Mouse (Mus musculus): ENCODE data around the gene Greb1. TPM values are rescaled to one million over a fixed set of nuclear protein-coding genes. Genes with fewer than 3 reads are reported as not detected.

The Greb1 gene
- polyA plus RNA-seq, 1 experiment, result 3.1 TPM

DNA sequence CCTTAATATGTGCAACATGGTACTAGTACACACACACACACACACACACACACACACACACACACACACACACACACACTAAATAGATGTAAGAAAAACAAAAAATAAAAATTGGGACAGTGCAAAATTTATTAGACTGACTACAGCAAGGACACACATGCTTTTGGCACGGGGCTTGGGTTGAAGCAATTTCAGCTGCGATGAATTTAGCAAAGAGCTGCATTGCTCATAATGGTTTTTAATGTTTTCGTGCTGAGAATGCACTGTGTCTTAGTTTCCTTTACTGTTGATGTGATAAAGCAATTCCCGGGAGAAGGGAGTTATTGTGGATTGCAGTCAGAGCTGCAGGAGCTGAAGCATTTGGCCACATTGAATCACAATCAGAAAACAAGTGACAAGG, 37.1 kb upstream of the Greb1 start:
- Histone ChIP-seq H3K4me1 (ENCODE audit: control insufficient read depth, insufficient read depth, low read length) (no peaks in the 10 kb centered on the region), H3K4me3 (ENCODE audit: control insufficient read depth, low read depth, low read length) (no peak overlapping the region), H3K27ac (ENCODE audit: control insufficient read depth, insufficient read depth, low read depth, low read length) (no peak overlapping the region), H3K27me3 (ENCODE audit: control insufficient read depth, insufficient read depth, low read length) (no peaks in the 10 kb centered on the region), H3K36me3 (ENCODE audit: control insufficient read depth, insufficient read depth, low read length) (no peaks in the 10 kb centered on the region)
- TF ChIP-seq CTCF (IDR thresholded peaks at IDR 0.05; ENCODE audit: control insufficient read depth, insufficient read depth, insufficient replicate concordance, low read depth, low read length) (no peak), POLR2A (IDR thresholded peaks at IDR 0.05; ENCODE audit: control insufficient read depth, low read depth, low read length) (no peak)

DNA sequence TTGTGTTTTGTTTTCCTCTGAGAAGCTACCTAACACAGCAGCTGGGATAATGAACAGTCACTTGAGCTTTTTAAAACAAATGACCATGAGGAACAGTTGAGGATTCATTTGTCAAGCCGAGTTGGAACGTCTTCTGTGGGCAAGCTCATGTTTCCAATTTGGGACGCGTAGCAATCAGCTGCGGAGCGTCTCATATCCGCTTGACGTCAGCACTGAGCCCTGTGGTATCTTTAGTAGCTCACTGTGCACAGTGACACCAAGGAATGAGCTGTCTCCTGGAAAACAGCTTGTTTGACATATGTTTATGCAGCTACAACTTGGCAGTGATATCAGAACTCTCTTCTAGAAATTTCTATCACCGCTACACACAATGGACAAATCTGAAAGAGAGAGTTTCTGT, 35.5 kb upstream of the Greb1 start:
- H3K27me3 ChIP-seq (ENCODE audit: control insufficient read depth, insufficient read depth, low read length), result no peaks in the 10 kb centered on the region
- no peak overlapping the region for H3K4me3 ChIP-seq (ENCODE audit: control insufficient read depth, low read depth, low read length)
- TF ChIP-seq CTCF (IDR thresholded peaks at IDR 0.05; ENCODE audit: control insufficient read depth, insufficient read depth, insufficient replicate concordance, low read depth, low read length), result no peak
- TF ChIP-seq POLR2A (IDR thresholded peaks at IDR 0.05; ENCODE audit: control insufficient read depth, low read depth, low read length), result no peak

DNA sequence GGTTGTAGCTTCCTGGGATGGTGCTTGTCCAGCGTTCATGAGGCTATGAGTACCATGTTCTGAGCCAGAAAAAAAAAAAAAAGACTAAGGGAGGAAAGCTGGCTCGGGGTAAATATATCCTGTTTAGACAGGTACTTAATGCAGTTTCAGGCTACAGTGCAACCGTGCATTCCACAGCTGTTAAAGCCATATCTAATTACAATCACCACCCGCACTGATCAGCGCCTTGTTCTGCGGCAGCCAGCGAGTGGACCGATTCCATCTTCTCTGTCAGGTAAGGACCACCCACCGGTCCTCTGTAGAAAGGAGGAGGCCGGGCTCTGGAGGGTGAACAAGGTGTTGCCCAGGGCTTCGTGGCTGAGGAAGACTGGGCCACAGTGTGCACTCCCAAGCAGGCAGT, 34.0 kb upstream of the Greb1 start:
- Histone ChIP-seq H3K4me1 (ENCODE audit: control insufficient read depth, insufficient read depth, low read length) (no peaks in the 10 kb centered on the region), H3K27me3 (ENCODE audit: control insufficient read depth, insufficient read depth, low read length) (no peaks in the 10 kb centered on the region), H3K36me3 (ENCODE audit: control insufficient read depth, insufficient read depth, low read length) (no peaks in the 10 kb centered on the region), H3K27ac (ENCODE audit: control insufficient read depth, insufficient read depth, low read depth, low read length) (no peak overlapping the region), H3K4me3 (ENCODE audit: control insufficient read depth, low read depth, low read length) (no peak overlapping the region)
- TF ChIP-seq POLR2A (IDR thresholded peaks at IDR 0.05; ENCODE audit: control insufficient read depth, low read depth, low read length), result no peak
- TF ChIP-seq CTCF (IDR thresholded peaks at IDR 0.05; ENCODE audit: control insufficient read depth, insufficient read depth, insufficient replicate concordance, low read depth, low read length), result no peak

More for the DNA sequence above, 35.5 kb upstream of the Greb1 start:
- H3K4me1 ChIP-seq (ENCODE audit: control insufficient read depth, insufficient read depth, low read length), result no peaks in the 10 kb centered on the region
- no peaks in the 10 kb centered on the region for H3K36me3 ChIP-seq (ENCODE audit: control insufficient read depth, insufficient read depth, low read length)
- H3K27ac ChIP-seq (ENCODE audit: control insufficient read depth, insufficient read depth, low read depth, low read length), result no peak overlapping the region

DNA sequence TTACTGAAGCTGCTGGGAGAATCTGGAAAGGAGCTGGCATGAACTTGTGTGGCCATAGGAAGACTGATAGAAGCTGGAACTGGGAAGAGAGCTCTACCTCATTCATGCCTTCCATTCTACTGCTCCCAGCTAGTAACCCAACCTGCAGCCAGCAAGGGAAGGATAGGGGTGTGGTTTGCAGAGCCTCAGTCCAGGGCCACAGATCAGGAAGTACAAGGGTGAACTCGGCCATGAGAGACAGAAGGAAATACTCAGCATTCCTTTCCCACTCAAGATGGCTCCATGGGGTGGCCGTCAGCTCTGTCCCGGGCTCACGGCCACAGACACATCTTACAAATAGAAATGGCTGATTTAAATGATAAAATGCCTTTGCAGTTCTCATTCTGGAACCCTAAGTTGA, 30.4 kb upstream of the Greb1 start:
- Histone ChIP-seq H3K4me1 (ENCODE audit: control insufficient read depth, insufficient read depth, low read length) (no peaks in the 10 kb centered on the region), H3K27ac (ENCODE audit: control insufficient read depth, insufficient read depth, low read depth, low read length) (no peak overlapping the region), H3K27me3 (ENCODE audit: control insufficient read depth, insufficient read depth, low read length) (no peaks in the 10 kb centered on the region), H3K4me3 (ENCODE audit: control insufficient read depth, low read depth, low read length) (no peak overlapping the region), H3K36me3 (ENCODE audit: control insufficient read depth, insufficient read depth, low read length) (no peaks in the 10 kb centered on the region)
- no peak for TF ChIP-seq POLR2A (IDR thresholded peaks at IDR 0.05; ENCODE audit: control insufficient read depth, low read depth, low read length)
- TF ChIP-seq CTCF (IDR thresholded peaks at IDR 0.05; ENCODE audit: control insufficient read depth, insufficient read depth, insufficient replicate concordance, low read depth, low read length), result no peak

DNA sequence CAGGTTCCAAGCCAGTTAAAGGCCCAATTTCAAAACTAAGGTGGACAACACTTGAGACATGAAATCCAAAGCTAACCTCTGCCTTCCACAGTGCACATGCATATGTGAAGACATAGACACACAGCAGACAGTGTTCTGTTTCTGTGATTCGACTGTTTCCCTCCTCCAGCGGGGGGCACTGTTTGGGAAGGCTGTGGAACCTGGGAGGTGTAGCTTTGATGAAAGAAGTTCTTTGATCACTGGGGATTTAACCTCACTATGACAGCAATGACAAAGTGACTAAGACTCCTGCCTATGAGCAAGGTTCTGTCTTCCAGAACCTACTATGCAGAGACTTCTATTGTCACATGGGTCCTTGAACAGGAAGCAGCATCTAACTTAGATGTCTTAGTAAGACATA, 29.1 kb upstream of the Greb1 start:
- no peaks in the 10 kb centered on the region for H3K36me3 ChIP-seq (ENCODE audit: control insufficient read depth, insufficient read depth, low read length)
- H3K4me3 ChIP-seq (ENCODE audit: control insufficient read depth, low read depth, low read length), result no peak overlapping the region
- TF ChIP-seq POLR2A (IDR thresholded peaks at IDR 0.05; ENCODE audit: control insufficient read depth, low read depth, low read length) (no peak), CTCF (IDR thresholded peaks at IDR 0.05; ENCODE audit: control insufficient read depth, insufficient read depth, insufficient replicate concordance, low read depth, low read length) (no peak)
- H3K27me3 ChIP-seq (ENCODE audit: control insufficient read depth, insufficient read depth, low read length), result no peaks in the 10 kb centered on the region
- no peaks in the 10 kb centered on the region for H3K4me1 ChIP-seq (ENCODE audit: control insufficient read depth, insufficient read depth, low read length)
- no peak overlapping the region for H3K27ac ChIP-seq (ENCODE audit: control insufficient read depth, insufficient read depth, low read depth, low read length)

DNA sequence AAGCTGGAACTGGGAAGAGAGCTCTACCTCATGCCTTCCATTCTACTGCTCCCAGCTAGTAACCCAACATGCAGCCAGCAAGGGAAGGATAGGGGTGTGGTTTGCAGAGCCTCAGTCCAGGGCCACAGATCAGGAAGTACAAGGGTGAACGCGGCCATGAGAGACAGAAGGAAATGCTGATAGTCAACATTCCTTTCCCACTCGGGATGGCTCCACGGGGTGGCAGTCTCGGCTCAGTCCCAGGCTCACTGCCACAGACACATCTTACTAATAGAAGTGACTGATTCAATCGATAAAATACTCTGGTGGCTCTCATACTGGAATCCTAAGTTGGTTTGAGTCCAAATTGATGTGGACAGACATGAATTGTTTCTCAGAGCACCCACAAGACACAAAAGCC, 27.8 kb upstream of the Greb1 start:
- no peaks in the 10 kb centered on the region for H3K36me3 ChIP-seq (ENCODE audit: control insufficient read depth, insufficient read depth, low read length)
- no peak overlapping the region for H3K27ac ChIP-seq (ENCODE audit: control insufficient read depth, insufficient read depth, low read depth, low read length)
- H3K4me1 ChIP-seq (ENCODE audit: control insufficient read depth, insufficient read depth, low read length), result no peaks in the 10 kb centered on the region
- peak; percentile 44; the same call in 1 of the 2 replicates for TF ChIP-seq CTCF (IDR thresholded peaks at IDR 0.05; ENCODE audit: control insufficient read depth, insufficient read depth, insufficient replicate concordance, low read depth, low read length)
- TF ChIP-seq POLR2A (IDR thresholded peaks at IDR 0.05; ENCODE audit: control insufficient read depth, low read depth, low read length), result no peak
- H3K4me3 ChIP-seq (ENCODE audit: control insufficient read depth, low read depth, low read length), result no peak overlapping the region
- H3K27me3 ChIP-seq (ENCODE audit: control insufficient read depth, insufficient read depth, low read length), result no peaks in the 10 kb centered on the region

DNA sequence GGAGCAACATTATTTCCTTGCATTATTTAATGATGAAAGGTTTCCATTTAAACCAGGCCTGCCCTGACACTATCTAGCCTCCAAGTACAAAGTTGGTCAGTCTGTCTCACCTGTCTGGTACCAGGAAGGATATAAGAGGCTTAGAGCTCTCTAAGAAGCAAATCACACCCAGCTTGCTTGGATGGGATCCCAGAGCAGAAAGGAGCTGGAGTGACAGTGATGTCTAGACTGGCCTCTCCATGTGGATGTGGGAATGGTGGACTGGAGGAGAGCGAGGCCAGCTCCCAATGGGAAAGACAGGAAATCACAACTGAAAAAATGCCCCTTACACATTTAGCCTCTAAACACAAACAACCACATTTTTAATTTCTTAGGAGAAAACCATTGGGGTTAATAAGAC, 23.0 kb upstream of the Greb1 start:
- H3K4me1 ChIP-seq (ENCODE audit: control insufficient read depth, insufficient read depth, low read length), result no peaks in the 10 kb centered on the region
- H3K36me3 ChIP-seq (ENCODE audit: control insufficient read depth, insufficient read depth, low read length), result peaks cover 4% of the 10 kb centered on the region
- H3K4me3 ChIP-seq (ENCODE audit: control insufficient read depth, low read depth, low read length), result no peak overlapping the region
- TF ChIP-seq POLR2A (IDR thresholded peaks at IDR 0.05; ENCODE audit: control insufficient read depth, low read depth, low read length) (no peak), CTCF (IDR thresholded peaks at IDR 0.05; ENCODE audit: control insufficient read depth, insufficient read depth, insufficient replicate concordance, low read depth, low read length) (no peak)
- H3K27me3 ChIP-seq (ENCODE audit: control insufficient read depth, insufficient read depth, low read length), result no peaks in the 10 kb centered on the region
- H3K27ac ChIP-seq (ENCODE audit: control insufficient read depth, insufficient read depth, low read depth, low read length), result no peak overlapping the region

DNA sequence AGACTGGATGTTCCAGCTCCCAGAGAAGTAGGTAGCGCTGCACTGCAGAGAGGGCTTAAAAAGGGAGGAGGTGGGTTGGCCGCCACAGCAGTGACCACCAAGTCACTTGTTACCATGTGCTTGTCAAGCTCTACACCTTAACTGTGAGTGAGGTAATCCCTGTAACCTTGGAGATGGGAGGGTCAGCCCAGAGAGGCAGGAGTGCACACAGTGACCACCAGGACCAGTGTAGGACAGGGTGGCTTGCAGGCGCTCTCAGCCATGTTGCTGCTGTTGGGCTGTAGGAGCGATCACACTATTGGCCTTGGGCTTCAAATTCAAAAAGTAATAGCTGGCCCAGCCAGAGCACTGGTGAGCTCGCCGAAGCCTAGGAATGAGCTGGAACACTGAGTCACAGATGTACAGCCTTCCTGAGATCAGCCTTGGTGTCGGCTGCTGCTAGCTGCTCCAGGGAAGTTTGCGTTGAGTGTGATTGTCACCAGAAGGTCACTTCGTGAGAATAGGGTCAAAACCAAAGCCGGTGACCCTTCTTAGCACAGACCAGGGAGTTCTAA, 21.6 kb upstream of the Greb1 start:
- Histone ChIP-seq H3K4me1 (ENCODE audit: control insufficient read depth, insufficient read depth, low read length) (no peaks in the 10 kb centered on the region), H3K27me3 (ENCODE audit: control insufficient read depth, insufficient read depth, low read length) (no peaks in the 10 kb centered on the region), H3K27ac (ENCODE audit: control insufficient read depth, insufficient read depth, low read depth, low read length) (no peak overlapping the region), H3K36me3 (ENCODE audit: control insufficient read depth, insufficient read depth, low read length) (peaks cover 4% of the 10 kb centered on the region), H3K4me3 (ENCODE audit: control insufficient read depth, low read depth, low read length) (no peak overlapping the region)
- no peak for TF ChIP-seq CTCF (IDR thresholded peaks at IDR 0.05; ENCODE audit: control insufficient read depth, insufficient read depth, insufficient replicate concordance, low read depth, low read length)
- TF ChIP-seq POLR2A (IDR thresholded peaks at IDR 0.05; ENCODE audit: control insufficient read depth, low read depth, low read length), result no peak

All from testis, adult 2 months (tissue).